Mouse (Mus musculus) kidney, embryonic 14.5 days (tissue): ENCODE data around the gene Natd1. TPM values are rescaled to one million over a fixed set of nuclear protein-coding genes. Genes with fewer than 3 reads are reported as not detected.
"Not testable (repeated sequence)": the region's sequence is repeated elsewhere in the genome, so short reads cannot be mapped to it uniquely, and the experiment has no call there.

Experiments used
- ATAC-seq: fragments of 200-750 bp; cut with Nextera tagmentation; 2 replicates; pipeline ENCODE4 v1.8.0; 2017; ENCODE audit warnings: moderate number of reproducible peaks, mild to moderate bottlenecking, moderate TSS enrichment, moderate library complexity; ENCODE audit not compliant: low FRiP score, low TSS enrichment
- H3K27ac ChIP-seq: fragments of 300-500 bp; sonication (generic); 2 replicates; pipeline ENCODE4 v1.5.1; 2014; ENCODE audit warnings: low read depth, mild to moderate bottlenecking, low read length, moderate library complexity, mixed read lengths
- H3K27me3 ChIP-seq: fragments of 300-500 bp; sonication (generic); 2 replicates; pipeline ENCODE4 v1.6.1; 2014; ENCODE audit warnings: mild to moderate bottlenecking, low read length; ENCODE audit not compliant: control insufficient read depth, insufficient read depth
- H3K36me3 ChIP-seq: fragments of 300-500 bp; sonication (generic); 2 replicates; pipeline ENCODE4 v1.6.1; 2014; ENCODE audit warnings: low read length, mixed read lengths; ENCODE audit not compliant: control insufficient read depth, insufficient read depth
- H3K4me1 ChIP-seq: fragments of 300-500 bp; sonication (generic); 2 replicates; pipeline ENCODE4 v1.6.1; 2014; ENCODE audit warnings: low read length, mixed read lengths; ENCODE audit not compliant: control insufficient read depth, insufficient read depth
- H3K4me2 ChIP-seq: fragments of 300-500 bp; sonication (generic); replicated peaks from 2 replicates; pipeline ENCODE4 v1.6.1; 2014; ENCODE audit warnings: low read depth, mild to moderate bottlenecking, low read length
- H3K4me3 ChIP-seq: fragments of 300-500 bp; sonication (generic); 2 replicates; pipeline ENCODE4 v1.5.1; 2014; ENCODE audit warnings: mild to moderate bottlenecking, low read length
- H3K9ac ChIP-seq: fragments of 300-500 bp; sonication (generic); 2 replicates; pipeline ENCODE4 v1.6.1; 2014; ENCODE audit warnings: low read depth, mild to moderate bottlenecking, low read length, moderate library complexity
- H3K9me3 ChIP-seq: fragments of 300-500 bp; sonication (generic); 2 replicates; pipeline ENCODE4 v1.6.1; 2016; ENCODE audit warnings: low read length; ENCODE audit not compliant: control insufficient read depth
- WGBS: fragments of 180-500 bp; shearing (Covaris S2); extraction: QIAGEN DNeasy Blood & Tissue Kit; methylation state at CpG from one replicate; pipeline ENCODE4 v1.1.7; 2014; 5-methylcytosine and 5-hydroxymethylcytosine counted together
- polyA plus RNA-seq: library from polyadenylated mRNA; unstranded; fragments of >200 nt; fragmentation: Nextera tagmentation; extraction: Ambion mirVana; gene quantifications from 2 replicates; pipeline ENCODE4 v1.2.1, GENCODE M21; 2014

Natd1 gene
- polyA plus RNA-seq, 1 experiment from 2014 or later: 25.0 TPM

DNA sequence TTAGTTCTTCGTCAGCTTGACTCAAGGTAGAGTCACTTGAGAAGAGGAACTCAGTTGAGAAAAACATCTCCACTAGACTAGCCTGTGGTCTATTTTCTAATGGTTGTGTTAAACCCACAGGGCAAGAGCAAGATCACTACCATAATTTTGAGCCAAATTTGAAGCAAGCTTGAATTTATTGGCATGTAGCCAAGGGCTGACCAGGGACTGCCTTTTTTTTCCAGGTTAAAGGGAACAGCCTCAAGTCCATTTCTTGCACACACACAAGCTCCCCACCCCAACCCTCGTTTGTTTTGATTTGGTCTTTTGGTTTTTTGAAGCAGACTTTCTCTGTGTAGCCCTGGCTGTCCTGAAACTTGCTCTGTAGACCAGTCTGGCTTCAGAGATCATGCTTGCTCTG lies 24.7 kb downstream of the Natd1 start:
- Histone ChIP-seq H3K27ac (0 out of 2 replicates have a peak overlapping the region, but pooled peaks have one; percentile 4), H3K4me1 (peaks cover 7% of the 10 kb centered on the region), H3K9ac (no peak overlapping the region), H3K9me3 (no peaks in the 10 kb centered on the region), H3K36me3 (no peaks in the 10 kb centered on the region), H3K4me2 (no peak overlapping the region), H3K4me3 (no peak overlapping the region), H3K27me3 (no peaks in the 10 kb centered on the region)
- ATAC-seq: no peak
- WGBS: 47% methylated on average over 2 of the region's 2 CpGs

DNA sequence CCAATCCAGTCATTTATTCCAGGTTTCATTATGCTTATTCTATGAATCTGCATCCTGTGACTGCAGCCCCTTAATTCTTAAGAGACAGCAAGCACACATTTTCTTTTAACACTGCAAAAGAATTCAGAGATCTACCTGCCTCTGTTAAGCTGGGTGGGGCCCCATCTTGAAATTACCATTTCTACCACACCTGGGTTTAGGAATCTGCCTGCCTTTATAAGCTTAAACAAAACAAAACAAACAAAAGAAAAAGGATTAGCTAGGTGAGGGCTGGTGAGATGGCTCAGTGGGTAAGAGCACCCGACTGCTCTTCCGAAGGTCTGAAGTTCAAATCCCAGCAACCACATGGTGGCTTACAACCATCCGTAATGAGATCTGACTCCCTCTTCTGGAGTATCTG lies 27.6 kb downstream of the Natd1 start:
- WGBS: 91% methylated on average over 2 of the region's 3 CpGs
- H3K4me2 ChIP-seq, H3K9me3 ChIP-seq, H3K36me3 ChIP-seq, ATAC-seq, H3K4me3 ChIP-seq, H3K27ac ChIP-seq, H3K4me1 ChIP-seq, H3K9ac ChIP-seq, H3K27me3 ChIP-seq: not testable (repeated sequence)

DNA sequence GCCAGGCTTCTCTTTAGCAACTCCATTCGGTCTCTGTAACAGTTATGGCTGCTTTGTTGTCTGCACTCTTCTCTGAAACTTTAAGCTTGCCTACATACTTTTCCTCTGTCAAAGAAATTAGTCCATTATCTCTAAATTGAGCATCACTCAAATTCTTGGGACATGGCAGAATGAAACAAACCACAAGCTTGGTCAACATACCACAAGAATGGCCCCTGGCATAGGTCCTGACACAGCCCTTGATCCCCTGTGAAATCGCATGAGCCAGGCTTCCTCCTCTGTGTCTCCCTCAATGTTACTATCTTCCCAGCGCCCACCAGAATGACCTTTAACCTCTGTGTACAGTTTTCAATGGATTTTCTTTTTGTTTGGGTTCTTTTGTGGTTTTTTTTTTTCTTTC lies 32.2 kb downstream of the Natd1 start:
- no peaks in the 10 kb centered on the region for H3K27me3 ChIP-seq
- no peaks in the 10 kb centered on the region for H3K36me3 ChIP-seq
- 81% methylated on average over 3 of the region's 3 CpGs for WGBS
- no peak for ATAC-seq
- H3K27ac ChIP-seq: no peak overlapping the region
- H3K9me3 ChIP-seq: no peaks in the 10 kb centered on the region
- no peak overlapping the region for H3K4me3 ChIP-seq
- no peak overlapping the region for H3K9ac ChIP-seq
- peaks cover 3% of the 10 kb centered on the region for H3K4me1 ChIP-seq
- no peak overlapping the region for H3K4me2 ChIP-seq

DNA sequence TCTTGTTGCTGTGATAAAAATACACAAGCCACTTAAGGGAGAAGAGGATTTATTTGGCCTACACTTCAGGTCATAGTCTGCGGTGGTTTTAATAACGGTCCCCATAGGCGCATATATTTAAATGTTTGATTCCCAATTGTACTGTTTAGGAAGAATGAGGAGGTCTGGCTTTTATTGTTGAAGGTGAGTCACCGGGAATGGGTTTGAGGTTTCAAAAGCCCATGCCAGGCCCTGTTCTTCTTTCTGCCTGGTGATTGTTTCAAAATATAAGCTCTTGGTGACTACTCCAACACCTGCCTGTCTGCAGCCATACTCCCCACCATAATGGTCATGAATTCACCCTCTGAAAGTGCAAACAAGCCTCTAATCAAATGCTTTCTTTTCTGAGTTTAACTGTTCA lies 34.0 kb downstream of the Natd1 start:
- H3K4me2 ChIP-seq: no peak overlapping the region
- no peak overlapping the region for H3K9ac ChIP-seq
- 92% methylated on average over 4 of the region's 4 CpGs for WGBS
- H3K27me3 ChIP-seq: no peaks in the 10 kb centered on the region
- H3K9me3 ChIP-seq: no peaks in the 10 kb centered on the region
- H3K36me3 ChIP-seq: no peaks in the 10 kb centered on the region; the same call in 1 of the 2 replicates
- no peak overlapping the region for H3K27ac ChIP-seq
- no peak for ATAC-seq
- H3K4me1 ChIP-seq: peaks cover 15% of the 10 kb centered on the region
- H3K4me3 ChIP-seq: no peak overlapping the region

DNA sequence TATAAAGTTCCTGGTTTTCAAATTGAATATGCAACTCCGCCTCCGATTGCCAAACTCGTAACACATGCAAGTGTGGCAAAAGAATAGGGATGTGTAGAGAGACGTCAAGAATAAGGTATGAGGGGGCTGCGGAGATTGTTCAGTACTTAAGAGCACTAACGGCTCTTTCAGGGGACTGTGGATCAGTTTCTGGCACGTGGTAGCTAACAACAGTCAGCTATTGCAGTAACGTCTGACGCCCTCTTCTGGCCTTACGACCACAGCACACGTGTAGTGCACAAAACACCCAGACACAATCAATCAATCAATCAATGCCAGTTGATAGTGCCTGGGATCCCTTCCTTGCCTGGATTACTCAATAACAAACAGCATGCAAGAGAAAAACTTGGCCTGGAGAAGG lies 35.1 kb downstream of the Natd1 start:
- 3% methylated on average over 11 of the region's 11 CpGs for WGBS
- ATAC-seq: no peak
- peak overlapping the region; percentile 92 for H3K9ac ChIP-seq
- peaks cover 19% of the 10 kb centered on the region for H3K4me1 ChIP-seq
- no peaks in the 10 kb centered on the region; the same call in 1 of the 2 replicates for H3K36me3 ChIP-seq
- H3K4me2 ChIP-seq: peak overlapping the region; percentile 53
- H3K9me3 ChIP-seq: no peaks in the 10 kb centered on the region
- H3K27me3 ChIP-seq: no peaks in the 10 kb centered on the region
- H3K4me3 ChIP-seq: peak overlapping the region; percentile 78
- H3K27ac ChIP-seq: peak overlapping the region; percentile 93

DNA sequence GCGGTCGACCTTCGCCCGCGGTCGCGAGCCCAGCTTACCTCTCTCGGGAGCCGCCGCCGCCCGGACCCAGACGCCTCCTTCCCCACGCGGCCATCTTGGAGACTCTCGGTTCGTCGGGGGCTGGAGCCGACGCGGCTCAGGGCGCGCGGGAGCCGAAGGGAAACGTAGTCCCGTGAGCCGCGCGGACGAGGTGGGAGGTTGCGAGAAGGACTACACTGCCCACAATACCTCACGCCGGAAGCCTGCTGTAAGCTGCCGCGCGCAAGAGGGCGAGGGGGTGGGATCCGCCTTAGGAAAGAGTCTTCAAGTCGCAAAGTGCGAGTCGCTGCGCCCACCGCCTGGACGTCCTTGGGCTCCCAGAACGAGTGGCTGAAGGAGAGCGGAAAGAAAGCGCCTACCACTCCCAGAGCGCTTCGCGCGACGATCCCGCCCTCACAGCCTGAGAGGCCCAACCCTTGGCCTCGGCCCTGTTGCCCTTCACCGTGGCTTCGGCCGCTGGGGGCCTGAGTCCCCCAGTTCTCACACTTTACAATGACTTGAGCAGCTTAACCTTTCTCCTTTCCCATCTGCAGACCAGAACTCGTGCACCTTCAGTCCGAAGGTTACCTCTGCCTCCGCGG lies 35.8 kb downstream of the Natd1 start, which contains the start of gene Tmem11:
Gene Tmem11, minus strand, starts transcription at position 598 of the 620 bp plus-strand sequence.
- under 1% methylated on average over 62 of the region's 62 CpGs for WGBS
- peak within 1 kb of the TSS; percentile 78 for H3K4me3 ChIP-seq
- no peaks in the 10 kb centered on the region for H3K9me3 ChIP-seq
- peaks cover 24% of the 10 kb centered on the region for H3K4me1 ChIP-seq
- ATAC-seq: peak; percentile 98
- no peaks in the 10 kb centered on the region; the same call in 1 of the 2 replicates for H3K36me3 ChIP-seq
- H3K27ac ChIP-seq: peak within 1 kb of the TSS; percentile 93
- peak within 1 kb of the TSS; percentile 92 for H3K9ac ChIP-seq
- peak within 1 kb of the TSS; percentile 70 for H3K4me2 ChIP-seq
- no peaks in the 10 kb centered on the region for H3K27me3 ChIP-seq

DNA sequence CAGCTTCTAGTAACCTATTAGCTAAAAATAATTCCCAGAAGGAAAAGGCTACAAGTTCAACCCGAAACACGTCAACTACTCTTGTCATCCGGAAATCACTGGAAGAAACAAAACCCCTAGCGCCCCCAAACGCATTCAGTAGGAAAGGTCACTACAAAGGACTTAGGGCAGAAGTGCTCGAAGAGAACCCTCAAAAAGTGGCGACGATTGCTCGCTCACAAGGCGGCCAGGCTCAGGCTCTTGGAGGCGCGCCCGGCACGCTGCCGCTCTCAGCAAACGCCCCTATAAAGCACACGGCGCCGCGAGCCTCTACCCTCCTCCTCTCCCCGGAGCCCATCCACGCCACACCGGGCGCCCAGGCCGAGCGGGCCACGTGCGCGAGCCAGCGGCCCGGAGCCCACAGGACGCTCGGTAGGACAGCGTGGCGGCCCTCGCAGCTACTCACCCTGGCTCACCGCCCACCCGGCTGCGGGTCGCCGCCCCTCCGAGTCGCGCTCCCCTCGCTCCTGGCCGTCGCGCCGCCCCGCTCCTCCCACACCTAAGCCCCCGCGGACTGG lies 36.4 kb downstream of the Natd1 start:
- Histone ChIP-seq H3K9ac (peak overlapping the region; percentile 92), H3K27ac (peak overlapping the region; percentile 79), H3K9me3 (no peaks in the 10 kb centered on the region), H3K4me1 (peaks cover 24% of the 10 kb centered on the region), H3K36me3 (no peaks in the 10 kb centered on the region; the same call in 1 of the 2 replicates), H3K4me3 (peak overlapping the region; percentile 78), H3K27me3 (no peaks in the 10 kb centered on the region), H3K4me2 (peak overlapping the region; percentile 70)
- peak; percentile 76 for ATAC-seq
- WGBS: under 1% methylated on average over 52 of the region's 52 CpGs

DNA sequence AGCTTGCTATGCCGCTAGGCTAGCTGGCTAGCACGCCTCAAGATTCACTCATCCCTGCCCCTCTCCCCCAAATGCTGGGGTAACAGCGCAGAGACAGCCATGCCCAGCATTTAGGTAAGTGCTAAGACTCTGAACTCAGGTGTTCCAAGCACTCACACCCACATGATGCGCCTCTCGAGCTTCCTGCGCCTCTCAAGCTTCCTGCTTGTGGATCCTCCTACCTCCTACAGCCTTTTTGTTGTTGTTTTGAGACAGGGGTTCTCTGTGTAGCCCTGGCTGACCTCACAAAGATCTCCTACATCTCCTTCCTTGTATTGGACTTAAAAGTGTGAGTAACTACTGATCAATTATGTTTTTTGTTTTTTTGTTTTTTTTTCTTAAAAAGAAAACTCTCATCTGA lies 41.4 kb downstream of the Natd1 start:
- no peak overlapping the region for H3K27ac ChIP-seq
- H3K4me3 ChIP-seq: no peak overlapping the region
- H3K27me3 ChIP-seq: no peaks in the 10 kb centered on the region
- no peak overlapping the region for H3K4me2 ChIP-seq
- 82% methylated on average over 6 of the region's 6 CpGs for WGBS
- peaks cover 33% of the 10 kb centered on the region for H3K4me1 ChIP-seq
- peaks cover 14% of the 10 kb centered on the region; the same call in 1 of the 2 replicates for H3K36me3 ChIP-seq
- H3K9ac ChIP-seq: no peak overlapping the region
- H3K9me3 ChIP-seq: no peaks in the 10 kb centered on the region
- no peak for ATAC-seq

DNA sequence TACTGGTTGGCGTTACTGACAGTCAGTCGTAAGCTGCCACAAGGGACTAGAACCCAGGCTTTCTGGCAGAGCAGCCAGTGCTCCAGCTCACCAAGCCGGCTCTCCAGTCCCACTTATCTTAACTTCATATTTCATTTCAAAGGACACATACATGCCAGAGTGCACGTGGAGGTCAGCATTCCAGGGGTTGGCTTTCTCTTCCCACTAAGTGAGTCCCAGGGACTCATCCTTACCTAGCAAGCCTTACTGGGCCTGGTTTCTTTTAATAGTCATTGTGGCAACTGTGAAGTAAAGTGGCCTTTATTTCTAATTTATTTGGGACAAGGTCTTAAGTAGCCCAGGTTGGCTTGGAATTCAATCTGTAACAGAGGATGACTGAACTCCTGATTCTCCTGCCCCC lies 43.1 kb downstream of the Natd1 start:
- Histone ChIP-seq H3K27ac (no peak overlapping the region), H3K9me3 (no peaks in the 10 kb centered on the region), H3K4me3 (no peak overlapping the region), H3K9ac (no peak overlapping the region), H3K4me1 (peaks cover 20% of the 10 kb centered on the region), H3K4me2 (no peak overlapping the region), H3K27me3 (no peaks in the 10 kb centered on the region), H3K36me3 (peaks cover 14% of the 10 kb centered on the region; the same call in 1 of the 2 replicates)
- WGBS: 82% methylated on average over 4 of the region's 4 CpGs
- no peak for ATAC-seq
